Mouse (Mus musculus): ENCODE measurements at regions not wholly inside any gene's neighbourhood (a gene's known extent, or its start where the extent isn't known, plus 50 kb on each side); places are given as distances from the start of the nearest gene placed in this dataset.

DNA sequence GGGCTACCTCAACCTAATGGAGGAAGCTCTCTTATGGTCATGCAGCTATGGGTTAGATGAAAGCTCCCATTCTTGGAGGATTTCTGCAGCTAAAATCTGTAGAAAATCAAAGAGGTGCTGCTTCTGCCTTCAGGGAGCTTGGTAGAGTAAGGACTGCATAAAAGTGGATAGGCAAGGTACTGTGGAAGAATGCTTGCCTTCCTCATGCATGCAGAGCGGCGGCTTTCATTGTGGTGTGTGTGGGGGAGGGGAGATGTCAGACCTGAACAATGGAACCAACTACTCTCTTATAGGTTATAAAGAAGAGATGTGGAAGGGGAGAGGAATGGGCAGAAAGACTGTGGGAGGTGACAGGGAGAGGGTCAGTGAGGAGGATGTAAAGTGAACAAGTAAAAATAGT lies 392.8 kb upstream of the Atp11b start:
- no peak for DNase-seq (ENCODE audit: low spot score)

DNA sequence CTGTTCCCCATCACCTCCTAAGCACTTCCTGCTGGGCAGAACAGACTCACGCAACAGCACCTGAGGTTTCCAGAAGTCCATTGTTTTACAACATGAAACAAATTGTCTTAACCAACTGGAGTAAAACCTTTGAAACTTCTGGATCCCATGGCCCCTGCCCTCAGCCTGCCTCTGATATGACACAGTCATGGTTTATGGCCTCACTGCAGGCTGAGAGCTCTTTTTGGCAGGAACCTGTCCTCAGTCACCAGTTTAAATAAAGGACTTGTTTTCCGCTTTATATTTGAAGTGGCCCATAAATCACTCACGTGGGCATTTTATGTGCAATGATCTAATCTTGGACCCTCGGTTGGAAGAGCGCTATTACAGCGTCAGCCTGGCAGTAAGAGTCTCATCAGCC lies 388.5 kb upstream of the Atp11b start:
- no peak for DNase-seq (ENCODE audit: low spot score)

DNA sequence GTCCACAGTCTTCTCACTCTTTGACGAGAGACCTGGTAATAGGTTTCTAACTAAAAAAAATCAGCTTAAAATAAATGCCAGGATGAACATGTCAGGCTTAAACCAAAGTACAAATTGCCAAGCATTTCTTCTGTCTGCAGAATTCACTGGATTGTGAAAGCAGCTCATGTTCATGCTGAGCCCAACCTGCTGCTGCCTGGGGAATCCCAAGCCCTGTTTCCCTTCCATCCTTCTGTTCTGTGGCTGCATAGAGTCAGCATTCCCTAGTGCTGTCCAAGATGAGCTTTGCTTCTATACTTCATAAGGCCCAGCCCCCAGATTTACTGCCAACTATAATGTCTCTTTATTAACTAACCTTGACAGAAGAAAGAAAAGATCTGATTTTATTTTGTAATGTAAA lies 381.6 kb upstream of the Atp11b start:
- DNase-seq (ENCODE audit: low spot score), result no peak

DNA sequence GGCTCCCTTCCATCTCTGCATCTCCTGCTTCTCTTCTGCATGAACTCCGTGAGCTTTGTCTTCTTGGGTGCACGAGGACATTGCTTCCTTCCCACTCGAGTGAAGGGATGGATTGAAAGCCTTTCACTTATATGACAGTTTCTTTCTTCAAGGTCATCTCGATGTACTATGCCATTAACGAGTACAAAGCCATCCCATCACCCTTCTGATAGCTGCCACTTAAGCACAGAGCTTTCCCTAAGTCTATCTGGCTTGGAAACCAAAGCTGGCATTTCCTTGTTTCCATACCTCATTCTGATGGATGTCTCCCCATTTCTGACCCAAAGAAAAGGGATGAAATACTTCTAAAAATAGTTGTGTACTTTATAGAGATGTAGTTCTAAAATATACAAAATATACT lies 366.5 kb upstream of the Atp11b start:
- no peak for DNase-seq (ENCODE audit: low spot score)

DNA sequence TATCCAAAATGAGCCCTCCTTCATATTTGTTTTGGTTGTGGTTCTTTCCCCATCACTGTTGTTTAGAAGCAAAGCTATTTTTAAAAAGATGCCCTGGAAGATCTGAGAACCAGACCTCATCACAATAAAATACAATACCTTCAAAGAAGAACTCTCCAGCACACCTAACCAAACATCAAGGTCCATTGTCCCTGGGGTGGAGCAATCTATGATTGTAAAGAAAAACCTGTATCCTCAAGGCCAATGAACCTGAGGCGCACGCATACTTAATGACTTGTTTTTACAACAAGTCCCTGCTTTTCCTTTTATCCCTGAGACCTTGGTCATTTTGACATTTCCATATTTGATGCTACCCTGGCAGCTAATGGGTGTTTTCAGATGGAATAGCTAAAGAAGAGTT lies 361.2 kb upstream of the Atp11b start:
- no peak for DNase-seq (ENCODE audit: low spot score)

DNA sequence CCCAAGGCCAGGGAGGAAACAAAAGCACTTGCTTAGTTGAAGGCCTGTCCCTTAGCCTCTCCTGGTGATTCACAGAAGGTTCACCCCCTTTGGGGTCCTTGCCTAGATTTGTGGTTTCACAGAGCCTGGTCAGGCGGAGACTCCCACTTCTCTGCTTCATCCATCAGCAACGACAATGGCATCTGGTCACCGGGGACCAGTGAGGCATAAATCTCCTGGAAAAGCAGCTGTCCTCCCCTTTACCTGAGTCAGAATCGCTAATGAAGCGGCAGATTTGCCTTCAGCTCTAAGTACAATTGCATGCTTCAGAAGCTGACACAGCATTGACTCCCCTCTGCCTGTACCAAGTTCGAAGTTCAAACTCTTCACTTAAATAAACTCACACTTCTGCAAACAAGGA lies 353.7 kb upstream of the Atp11b start:
- DNase-seq (ENCODE audit: low spot score), result no peak

DNA sequence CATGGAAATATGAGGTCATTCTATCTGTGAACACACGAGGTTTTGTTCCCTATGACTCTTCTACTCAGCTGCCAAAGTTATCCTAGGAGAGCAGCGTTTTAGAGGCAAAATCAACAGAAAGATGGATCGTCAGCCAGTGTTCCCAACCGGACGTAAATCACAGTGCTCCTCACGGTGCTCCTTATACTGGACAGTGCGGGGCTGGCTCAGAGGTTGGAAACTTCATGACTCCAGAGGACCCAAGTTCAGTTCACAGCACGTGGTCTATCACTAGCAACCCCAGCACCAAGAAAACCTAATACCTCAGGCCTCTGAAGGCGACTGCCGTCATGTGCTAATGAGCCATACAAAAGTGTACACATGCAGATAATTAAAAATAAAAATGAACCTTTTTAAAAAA lies 351.2 kb upstream of the Atp11b start:
- DNase-seq (ENCODE audit: low spot score), result no peak

DNA sequence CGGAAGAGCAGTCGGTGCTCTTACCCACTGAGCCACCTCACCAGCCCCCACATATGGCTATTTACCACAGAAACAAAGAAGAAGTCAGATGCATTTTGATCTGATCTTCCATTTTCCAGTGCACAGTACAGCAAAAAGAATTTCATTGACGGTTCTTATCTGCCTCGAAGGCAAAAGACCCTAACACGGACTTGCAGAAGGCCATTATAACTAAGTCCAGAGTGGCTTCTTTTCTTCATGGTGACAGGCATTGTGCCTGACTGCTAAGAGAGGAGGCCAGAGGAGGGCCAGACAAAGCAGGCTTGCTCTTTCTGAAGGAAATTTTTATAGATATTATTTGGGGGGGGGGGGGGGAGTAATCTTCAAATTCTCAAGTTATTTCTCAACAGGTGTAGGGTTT lies 350.0 kb upstream of the Atp11b start:
- no peak for DNase-seq (ENCODE audit: low spot score)

DNA sequence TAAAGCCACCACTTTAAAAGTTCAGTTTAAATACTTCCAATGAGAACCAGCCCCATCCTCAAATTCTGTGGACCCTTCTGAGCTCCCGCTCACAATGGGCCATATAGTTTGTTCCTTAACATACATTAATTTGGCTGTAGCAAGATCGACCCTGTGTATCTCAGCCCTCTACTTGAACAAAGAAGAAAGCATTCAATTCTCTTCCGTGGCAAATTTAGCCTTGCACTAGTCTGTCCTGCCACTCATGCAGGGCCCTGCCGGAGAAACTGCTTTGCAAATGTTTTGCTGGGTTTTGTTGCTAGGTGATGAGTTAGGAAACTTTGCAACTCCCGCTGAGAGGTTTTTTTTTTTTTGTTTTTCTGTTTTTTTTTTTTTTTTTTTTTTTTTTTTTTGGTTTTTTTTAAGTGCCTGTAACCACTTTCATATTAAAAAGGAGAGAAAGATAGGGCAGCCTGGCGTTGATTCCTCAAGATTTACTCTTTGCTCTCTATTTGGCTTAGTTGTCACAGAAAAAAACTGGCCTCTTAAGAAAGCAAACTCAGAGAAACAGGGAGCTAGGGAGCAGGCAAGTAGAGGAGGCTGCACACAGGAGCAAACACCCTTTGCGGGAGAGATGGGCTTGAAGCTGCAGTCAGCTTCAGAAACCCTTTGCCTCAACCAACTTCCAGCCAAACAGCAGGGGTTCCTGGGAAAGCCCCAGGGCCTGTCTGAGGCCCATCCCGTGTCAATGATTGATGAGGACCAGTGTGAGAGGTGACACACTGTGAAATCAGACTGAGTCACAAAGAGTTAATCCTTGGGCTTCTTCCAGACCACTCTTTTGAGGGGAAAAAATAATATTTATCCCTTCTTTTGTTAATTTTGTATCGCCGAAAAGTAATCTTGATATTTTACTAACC lies 349.2 kb upstream of the Atp11b start:
- DNase-seq (ENCODE audit: low spot score), result no peak

DNA sequence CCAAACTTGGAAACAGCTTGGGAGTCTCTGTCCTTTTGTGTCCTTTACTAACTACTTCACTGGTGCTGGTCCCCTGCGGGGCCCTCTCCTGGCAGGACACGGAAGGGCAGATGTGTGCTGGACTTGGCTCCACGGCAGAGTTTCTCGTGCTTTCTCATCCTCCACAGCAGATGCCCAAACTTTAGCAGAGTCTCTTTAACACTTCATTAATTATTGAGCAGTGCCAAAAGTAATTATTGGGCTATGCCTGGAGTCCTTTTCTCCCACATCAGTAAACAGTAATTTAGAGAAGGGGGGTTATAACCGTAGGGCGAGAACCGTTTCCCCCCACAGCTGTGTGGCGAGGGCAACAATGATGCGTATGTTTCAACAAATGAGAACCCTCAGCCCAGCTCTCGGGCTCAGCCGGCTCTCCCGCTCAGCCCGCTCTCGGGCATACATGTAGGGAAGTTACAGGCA lies 348.3 kb upstream of the Atp11b start:
- no peak for DNase-seq (ENCODE audit: low spot score)

DNA sequence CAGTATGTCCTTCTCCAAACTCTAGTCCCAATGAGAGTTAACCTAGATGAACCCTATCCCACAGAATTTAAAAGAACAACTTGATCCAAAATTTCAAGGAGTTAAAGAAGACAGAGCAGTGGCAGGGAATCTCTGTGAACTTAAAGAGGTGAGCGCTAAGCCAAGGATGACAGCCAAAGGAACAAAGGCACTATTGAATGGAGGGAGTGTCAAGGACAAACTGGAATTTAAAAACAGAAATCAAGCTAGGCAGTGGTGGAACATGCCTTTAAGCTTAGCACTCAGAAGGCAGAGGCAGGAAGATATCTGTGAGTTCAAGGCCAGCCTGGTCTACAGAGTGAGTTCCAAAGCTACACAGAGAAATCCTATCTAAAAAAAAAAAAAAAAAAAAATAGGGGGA lies 316.2 kb upstream of the Atp11b start:
- no peak for DNase-seq (ENCODE audit: low spot score)

DNA sequence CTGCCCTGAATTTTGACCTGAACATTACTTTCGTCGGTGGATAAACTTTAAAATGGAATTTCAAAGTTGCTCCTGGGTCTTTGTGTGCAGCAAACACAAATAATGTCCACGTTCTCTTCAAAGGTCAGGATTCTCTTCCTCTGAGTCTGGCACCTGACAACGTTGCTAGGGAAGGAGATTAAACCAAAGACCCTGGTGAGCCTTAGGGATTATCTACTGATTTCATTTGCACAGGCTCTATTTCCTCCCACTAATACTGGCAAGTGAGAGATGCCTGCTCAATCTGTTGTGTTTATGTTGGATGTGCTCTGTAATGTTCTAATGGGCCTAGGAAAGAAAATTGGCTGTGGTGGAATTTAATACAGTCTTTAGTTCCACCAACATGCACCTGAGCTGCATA lies 291.0 kb upstream of the Atp11b start:
- DNase-seq (ENCODE audit: low spot score), result no peak

DNA sequence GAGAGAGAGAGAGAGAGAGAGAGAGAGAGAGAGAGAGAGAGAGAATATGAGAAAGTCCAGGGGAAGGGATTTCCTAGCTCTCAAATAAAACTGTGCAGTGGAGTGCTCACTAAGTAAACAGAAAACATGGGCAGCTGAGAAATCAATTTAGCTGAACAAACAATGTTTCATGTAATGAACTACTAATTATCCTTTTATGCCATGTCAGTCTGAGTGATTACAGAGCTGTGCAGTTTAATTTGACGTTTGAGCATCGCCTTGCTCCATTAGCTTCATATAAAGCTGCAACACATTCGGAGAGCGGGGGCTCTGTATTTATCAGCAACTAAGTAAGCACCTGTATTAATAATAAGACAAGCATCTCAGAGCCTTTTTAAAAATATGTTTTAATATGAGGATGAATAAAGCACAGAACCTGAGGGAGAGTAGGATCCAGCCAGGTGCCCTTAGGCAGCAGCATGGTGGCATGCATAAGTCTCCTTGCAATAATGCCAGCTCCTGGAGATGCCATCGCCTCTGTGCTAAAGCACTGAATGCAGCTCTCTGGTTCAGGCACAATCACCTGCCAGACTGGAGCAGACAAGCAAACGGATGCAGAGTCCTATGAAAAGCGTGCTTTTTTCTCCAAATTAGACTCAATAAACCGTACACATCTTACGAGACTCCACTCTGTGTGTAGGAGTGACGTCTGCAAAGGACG lies 289.5 kb upstream of the Atp11b start:
- no peak for DNase-seq (ENCODE audit: low spot score)

DNA sequence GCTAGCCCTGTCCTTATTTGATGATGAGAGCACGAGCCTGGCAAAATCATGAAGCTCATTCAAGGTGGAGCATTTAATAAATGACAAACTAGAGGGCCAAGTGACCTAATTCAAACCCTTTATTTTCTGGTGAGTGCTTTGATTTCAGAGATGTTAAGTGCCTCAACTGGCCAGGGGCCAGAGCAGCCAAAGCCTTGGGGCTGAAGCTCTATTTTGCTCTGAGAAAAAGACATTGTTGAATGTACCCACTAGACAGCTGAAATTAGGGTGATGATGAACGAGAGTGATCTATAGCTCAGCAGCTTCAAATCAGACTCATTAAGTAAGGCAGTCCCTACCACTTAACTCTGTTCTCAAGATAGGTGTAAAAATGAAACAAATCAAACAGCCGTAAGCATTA lies 287.9 kb upstream of the Atp11b start:
- DNase-seq (ENCODE audit: low spot score), result no peak

DNA sequence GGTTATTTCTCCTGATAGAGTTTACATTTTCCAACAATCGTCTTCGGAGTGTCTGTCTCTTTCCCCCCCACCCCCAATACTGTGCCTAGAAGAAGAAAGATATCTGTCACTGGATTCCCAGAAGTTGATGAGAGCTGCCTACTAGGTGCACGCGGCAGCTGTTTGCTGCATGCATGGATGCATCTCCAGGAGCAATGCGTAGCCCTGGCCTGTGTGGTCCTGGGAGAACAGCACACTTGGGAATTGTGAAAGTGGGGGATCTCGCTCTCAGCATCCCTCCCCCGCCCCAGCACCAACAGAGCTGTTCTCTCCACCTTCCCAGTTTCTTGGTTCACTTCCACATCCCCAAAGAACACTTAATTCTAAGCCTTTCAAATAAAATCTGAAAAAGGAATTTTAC lies 280.6 kb upstream of the Atp11b start:
- DNase-seq (ENCODE audit: low spot score), result no peak

DNA sequence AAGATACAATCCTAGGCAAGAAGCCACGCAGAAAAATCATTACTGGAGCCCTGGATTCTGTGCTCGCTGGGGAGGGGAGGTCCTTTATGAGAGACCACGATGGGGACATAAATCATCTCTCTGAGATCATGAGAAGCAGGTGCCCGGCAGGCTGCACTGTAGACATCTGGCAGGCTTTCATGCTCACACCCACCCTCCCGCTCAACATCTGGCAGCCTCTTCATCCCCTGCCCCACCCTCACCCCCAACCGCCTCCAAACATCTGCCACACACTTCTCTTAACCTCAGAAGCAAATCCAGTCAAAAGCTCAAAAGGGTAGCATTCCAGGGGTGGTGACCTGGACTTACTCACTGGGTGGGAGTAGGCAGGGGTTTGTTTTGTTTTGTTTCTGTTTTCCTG lies 279.5 kb upstream of the Atp11b start:
- no peak for DNase-seq (ENCODE audit: low spot score)

DNA sequence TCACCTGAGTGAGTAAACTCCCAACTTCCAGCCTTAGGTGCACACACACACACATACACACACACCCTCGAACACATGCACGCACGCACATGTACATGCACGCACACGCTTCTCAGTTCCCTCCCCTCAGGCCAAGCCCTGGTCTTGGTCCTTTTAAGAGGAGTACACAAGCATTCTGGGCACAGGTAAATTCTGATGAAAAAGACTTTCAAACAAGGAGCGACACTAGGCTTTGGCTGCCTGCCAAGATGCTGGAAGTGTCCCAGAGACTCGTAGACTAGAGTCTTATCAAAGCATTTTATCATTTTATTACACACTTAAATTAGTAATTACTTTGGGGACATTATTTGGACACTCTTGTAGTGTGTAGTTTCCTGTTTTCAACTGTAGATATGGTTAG lies 278.6 kb upstream of the Atp11b start:
- peak; percentile 33 for DNase-seq (ENCODE audit: low spot score)

DNA sequence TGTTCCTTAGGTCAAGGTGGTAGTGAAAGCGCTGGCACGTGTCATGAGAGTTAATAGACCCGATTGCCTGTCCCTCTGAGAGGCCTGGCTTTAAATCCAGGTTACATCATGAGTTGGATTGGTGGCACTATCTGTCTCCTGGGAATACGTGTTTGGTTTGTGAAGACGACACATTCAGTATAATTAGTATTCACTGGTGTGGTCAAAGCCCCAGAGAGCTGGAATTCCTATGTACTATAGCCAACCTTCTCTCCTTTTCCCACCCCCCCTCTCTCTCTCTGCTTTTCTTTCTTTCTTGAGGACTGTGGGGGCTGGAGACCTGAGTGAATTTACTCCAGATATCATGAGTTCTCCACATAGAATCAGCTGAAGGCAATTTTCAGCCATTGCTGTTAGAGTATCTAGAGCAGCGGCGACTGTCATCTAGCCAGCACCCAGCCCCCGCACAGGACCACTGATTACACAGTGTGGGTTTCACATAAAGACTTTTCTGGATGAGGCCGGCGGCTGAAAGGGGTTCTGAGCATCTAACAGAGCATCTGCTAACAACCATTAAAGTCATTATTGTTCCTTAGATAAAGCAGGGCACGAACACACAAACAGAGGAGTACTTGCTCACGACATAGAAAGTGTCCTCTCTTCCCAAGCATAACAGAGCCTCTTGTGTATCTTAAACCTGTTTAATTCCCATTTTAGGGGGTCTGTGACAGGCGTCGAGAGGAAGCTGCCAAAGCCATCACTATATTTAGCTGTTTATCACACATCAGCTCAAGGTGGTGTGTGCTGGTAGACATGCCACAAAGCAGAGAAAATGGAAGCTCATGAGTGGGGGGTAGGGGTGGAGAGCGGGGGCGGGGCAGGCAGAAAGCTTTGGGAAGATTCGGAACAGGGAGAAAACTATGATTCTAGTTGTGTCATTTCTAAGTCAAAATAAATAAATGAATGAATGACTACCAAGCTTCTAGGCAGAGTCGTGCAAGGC lies 272.9 kb upstream of the Atp11b start:
- DNase-seq (ENCODE audit: low spot score), result no peak

DNA sequence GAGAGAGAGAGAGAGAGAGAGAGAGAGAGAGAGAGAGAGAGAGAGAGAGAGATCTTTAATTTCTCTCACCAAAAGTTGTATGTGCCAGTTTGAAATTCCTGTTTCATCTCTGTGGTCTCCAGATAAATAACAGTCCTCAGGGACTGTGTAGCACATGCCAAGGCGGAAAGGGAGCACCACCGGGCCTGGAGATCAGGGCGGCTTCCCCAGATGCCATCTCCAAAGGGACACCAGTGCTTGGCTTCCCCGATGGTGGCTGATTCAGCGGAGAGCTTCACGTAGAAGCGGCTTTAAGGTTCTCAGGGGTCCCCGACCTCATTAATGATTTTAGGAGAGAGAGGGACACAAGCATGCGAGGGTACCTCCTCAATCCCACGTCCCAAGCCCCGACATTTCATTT lies 272.1 kb upstream of the Atp11b start:
- DNase-seq (ENCODE audit: low spot score), result no peak

DNA sequence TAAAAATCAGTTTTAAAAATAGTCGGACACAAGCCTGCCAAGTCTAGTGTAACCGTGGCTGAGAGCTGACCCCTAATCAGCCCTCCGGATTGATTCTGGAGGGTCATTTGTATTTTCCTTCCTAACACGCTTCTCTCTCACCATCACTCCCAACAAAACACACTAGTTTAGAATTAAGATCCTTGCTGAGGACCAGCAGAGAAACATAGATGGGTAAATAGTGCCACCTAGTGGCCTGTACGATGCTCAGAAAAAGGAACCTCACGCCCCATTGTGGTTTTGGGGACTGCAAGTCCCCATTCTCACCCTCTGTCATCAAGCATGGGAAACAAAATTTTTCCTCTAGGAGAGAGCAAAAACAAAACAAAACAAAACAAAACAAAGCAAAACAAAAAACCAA lies 271.6 kb upstream of the Atp11b start:
- DNase-seq (ENCODE audit: low spot score), result peak; percentile 40

DNA sequence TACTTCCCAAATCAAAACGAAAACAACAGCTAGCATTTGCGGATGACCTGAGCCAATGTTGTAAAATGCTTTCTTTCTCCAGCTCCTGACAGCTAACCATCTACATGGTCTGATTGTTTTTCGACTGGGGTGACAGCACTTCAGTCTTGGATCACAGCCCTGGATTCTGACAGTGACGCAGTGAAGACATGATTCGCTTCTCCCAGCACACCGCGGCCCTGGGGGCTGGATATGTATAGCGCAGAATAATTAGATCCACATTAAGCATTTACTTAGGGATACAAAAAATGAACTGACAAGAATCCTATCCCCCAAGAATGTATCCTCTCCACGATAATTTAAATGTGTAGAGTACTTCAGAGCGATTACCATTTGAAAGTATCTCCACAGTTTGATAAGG lies 271.1 kb upstream of the Atp11b start:
- no peak for DNase-seq (ENCODE audit: low spot score)

DNA sequence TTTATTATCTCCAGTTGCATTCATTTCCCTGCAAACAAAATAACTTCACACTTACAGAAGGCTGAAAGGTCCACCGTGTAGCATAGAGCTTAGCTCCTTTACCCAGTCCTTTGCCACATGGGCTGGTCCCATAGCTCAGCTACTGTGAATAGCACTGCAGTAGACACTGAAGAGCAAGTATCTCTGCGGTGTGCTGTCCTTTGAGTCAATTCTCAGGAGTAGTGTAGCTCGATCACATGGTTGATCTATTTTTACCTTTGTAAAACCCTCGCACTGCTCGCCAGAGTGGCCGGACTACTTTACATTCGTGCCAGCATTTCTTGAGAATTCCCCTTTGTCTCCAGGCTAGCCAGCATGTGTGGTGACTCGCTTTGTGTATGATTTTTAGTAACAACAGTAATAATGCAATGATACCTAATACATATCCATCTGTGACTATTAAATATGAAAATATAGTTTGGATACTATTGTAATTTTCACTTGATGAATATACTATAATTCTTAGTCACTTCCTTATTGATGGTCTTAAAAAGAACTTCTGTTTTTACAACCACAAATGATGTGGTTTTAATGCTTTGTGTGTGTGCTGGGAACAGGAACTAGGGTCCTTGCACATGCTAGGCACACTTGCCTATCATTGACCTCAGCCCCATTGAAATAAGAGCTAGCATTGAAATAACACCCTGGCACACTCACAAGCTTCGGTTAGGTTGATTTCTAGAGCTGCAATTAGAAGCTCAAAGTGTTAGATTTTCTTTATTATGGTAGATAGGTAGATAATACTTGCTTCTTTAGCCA lies 257.7 kb upstream of the Atp11b start:
- no peak for DNase-seq (ENCODE audit: low spot score)
